Mouse (Mus musculus) T-cell, adult 2 months (primary cell): ENCODE results near the gene Gm7970.
"Not testable (repeated sequence)": the region's sequence is repeated elsewhere in the genome, so short reads cannot be mapped to it uniquely, and the experiment has no call there.

Experiments used
- DNase-seq: peaks from one replicate; pipeline ENCODE4 v3.0.0; 2022; ENCODE audit warnings: low spot score

The Gm7970 gene

DNA sequence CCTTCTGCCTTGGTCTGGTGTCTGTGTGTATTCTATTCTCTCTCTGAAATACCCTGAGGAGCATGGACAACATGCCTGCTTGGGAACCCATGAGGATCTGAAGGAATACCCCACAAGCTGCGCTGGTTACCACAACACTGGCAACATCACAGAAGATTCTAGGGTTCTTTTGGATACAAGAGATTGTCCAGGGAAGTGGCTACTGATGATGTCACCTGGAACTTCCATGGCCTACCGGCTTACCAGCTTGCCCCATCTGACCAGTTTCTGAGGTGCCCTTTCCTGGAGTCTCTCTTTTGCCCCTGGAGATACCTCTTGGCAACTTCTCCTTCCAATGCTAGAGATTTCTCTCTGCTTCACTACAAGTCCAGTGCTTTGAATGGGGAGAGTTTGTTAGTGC, at the start of gene Gm7970:
Gm7970 (minus strand) TSS at position 101 of the 400 bp plus-strand sequence.
- DNase-seq, result not testable (repeated sequence)

DNA sequence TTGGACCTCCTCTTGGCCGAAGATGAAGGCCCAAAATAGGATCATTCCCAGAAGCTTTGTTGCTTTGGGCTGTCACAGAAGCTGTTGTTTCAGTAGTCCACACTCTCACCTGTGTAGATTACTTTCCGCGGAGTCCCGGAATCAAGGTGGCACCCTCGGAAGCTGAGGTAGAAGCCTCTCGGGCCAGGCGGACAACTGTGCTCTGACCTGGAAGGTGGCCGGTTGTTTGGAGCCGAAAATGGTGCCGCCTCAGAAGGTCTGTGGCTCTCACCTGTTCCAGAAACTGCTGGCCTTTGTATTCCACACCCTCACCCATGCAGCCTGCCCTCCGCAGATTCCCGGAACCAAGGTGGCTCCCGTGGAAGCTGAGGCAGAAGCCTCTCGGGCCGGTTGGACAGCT, 45.6 kb upstream of the Gm7970 start:
- not testable (repeated sequence) for DNase-seq

DNA sequence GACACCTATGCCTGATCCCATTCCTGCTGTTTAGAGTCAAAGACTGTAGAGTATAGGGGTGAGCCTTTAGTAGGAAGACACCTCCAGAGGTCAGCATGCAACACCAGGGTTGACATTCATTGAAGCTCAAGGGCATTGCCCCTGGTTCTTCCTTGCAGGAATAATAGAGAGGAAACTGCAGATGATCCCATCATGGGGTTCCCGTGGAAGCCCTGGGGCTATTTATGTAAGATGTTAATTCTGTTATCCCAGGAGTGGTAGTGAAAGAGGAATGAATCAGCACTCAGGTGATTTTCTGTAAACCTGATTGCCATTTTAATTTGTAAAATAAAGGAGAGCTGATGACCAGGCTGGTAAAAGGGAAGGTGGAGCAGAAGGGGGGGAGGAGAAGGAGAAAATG, 31.0 kb upstream of the Gm7970 start:
- not testable (repeated sequence) for DNase-seq

DNA sequence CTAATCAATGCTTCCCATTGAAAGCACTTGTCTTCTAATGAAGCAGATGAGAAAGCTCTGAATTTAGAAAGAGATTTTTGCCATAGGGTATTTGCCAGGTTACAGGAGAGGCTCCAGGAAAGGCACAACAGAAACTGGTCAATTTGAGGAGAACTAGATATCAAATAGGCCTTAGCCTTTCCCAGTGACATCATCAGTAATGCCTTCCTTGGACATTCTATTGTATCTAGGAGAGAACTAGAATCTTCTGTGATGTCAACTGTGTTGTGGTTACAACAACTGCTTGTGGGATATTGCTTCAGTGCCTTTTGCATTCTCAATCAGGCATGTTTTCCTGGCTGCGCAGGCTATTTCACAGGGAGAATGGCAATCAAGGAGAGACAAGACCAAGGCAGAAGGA, 17.5 kb upstream of the Gm7970 start, which contains the start of gene 1700049E17Rik2:
1700049E17Rik2 (plus strand) TSS at position 301 of the 400 bp plus-strand sequence.
- not testable (repeated sequence) for DNase-seq

DNA sequence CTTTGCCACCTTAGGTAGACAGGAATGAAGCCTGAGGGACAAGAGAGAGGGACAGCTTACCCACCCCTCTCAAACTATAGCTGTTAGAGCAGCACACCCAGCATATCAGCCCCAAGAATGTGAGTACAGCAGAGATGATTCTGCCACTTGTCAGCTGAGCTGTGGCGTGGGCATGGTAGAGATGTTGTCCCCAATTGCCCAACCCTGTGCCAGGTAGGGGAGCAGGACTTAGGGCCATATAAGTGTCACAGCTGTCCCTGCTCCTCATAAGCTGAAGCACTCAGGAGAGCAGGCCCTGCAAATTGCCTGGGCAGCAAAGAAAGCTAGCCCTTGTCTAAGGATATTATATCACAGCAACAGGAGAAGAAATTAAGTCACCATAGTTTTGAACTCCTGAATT, 30.7 kb downstream of the Gm7970 start:
- not testable (repeated sequence) for DNase-seq

DNA sequence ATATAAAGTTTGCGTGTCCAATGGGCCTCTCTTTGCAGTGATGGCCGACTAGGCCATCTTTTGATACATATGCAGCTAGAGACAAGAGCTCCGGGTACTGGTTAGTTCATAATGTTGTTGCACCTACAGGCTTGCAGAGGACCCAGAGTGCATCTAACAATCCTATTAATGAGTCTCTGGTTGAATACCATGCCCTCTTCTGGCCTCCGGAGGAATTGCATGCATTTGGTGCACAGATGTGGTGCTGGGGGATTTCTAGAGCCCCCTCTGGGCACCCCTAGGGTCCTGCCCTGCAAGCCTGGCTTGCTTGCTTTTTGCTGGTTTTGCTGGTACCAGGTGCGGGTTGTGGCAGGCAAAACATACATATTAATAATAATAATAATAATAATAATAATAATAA, 34.7 kb downstream of the Gm7970 start:
- DNase-seq, result not testable (repeated sequence)
